Mouse (Mus musculus) cerebellum, adult 18-20 months (tissue): ENCODE data around the gene Rdh14.

Source experiments
- DNase-seq, 2 experiments: peaks; one replicate each; pipeline ENCODE4 v3.0.0; 2021

Gene Rdh14

DNA sequence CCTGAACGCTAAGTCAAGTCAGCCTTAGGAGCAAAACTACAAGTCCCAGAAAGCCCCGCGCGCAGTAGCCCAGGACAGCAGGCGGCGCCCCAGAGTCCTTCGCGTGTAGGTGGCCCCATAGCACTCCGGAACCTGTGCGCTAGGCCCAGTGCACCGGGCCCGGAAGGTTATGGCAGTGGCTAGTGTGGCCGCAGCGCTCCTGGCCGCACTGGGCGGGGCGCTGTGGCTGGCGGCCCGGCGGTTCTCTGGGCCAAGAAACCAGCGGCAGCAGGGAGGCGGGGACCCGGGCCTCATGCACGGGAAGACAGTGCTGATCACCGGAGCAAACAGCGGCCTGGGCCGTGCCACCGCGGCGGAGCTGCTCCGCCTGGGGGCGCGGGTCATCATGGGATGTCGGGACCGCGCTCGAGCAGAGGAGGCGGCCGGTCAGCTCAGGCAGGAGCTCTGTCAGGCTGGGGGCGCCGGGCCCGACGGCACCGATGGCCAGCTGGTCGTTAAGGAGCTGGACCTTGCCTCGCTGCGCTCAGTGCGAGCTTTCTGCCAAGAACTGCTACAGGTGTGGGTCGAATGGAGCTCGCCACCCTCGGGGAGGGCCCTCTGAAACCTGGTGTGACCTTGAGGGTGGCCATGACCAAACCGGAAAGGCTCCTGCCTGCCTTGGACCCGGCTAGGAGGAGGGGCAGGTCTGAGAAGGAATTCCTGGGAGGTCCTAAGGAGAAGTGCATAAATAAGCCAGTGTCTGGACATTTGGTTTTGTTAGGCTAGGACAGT, at the start of gene Rdh14:
Gene Rdh14 (plus strand): TSS at position 102 of the 771 bp plus-strand sequence.
- peak; percentile 97 to 98 for DNase-seq

DNA sequence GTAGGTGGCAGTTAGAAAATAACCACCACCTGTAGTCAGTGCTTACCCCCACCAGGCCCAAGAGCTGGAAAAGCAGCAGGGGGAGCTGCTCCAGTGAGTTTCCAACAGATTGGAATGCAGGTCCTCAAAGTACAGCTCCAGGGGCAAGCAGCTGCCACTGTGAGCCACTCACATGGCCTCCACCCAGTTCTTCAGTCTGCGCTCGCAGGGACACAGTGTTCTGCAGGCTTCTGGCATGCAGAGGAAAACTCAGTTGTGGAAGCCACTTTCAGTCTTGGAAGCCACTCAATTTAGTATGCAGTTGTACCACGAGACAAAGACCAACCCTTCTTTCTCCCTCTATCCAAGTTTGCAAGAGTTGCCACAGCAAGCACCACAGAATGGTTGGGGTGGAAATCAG, 39.9 kb upstream of the Rdh14 start:
- DNase-seq, result no peak

DNA sequence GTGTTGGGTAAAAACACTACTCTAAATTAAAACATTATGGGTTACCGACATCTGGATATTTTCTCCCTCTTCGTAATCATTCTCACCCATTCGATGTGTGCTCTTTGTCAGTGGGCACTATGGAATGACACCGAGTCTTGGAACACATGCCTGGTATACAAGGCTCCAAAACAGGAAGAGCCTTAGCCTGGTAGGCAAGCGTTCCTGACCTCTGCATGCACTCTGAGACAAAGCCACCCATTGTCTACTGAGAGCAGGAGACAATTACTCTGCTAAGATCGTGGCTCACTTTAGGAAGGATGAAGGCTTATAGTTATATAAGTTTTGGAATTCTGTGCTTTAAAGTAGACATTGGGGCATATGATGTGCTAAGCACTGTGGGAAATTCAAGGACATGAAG, 32.8 kb upstream of the Rdh14 start:
- no peak for DNase-seq

DNA sequence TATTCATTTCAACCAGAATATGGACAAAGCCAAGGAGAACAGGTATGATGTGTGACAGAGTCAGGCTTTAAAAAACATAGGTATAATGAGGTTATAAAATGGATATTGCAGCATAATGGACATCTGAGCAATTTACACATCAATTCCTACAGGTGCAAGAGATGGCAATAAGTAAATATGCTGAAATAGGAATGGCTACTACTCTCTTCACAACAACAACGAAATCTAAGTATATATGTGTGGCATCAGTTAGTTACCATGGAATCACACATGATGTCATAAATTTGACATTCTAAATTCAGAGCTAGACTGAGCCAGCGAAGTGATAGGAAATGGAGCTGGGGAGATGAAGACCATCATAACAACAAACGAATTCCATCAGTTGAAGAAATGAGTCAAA, 20.9 kb upstream of the Rdh14 start, which contains the start of gene Nt5c1b:
Gene Nt5c1b (plus strand): TSS at position 301 of the 400 bp plus-strand sequence.
- DNase-seq, result no peak

DNA sequence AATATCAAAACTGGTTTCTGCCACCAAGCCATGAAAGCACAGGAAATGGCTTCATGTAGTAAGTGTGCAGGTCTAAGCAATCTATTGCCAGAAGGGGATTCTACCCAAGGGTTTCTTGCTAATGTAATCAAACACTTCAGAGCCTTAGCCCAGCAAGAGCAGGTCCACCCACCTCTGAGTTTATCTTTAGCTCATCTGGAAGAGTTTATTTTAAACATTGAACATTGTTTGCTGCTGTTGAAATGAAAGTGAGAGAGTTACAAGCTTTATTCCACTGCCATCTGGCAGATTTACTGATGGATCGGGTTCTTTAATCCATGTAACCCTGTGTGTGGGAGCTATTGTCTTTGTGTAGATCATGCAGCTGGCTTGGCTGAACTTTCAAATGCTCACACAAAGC, 10.2 kb downstream of the Rdh14 start:
- DNase-seq, result no peak

DNA sequence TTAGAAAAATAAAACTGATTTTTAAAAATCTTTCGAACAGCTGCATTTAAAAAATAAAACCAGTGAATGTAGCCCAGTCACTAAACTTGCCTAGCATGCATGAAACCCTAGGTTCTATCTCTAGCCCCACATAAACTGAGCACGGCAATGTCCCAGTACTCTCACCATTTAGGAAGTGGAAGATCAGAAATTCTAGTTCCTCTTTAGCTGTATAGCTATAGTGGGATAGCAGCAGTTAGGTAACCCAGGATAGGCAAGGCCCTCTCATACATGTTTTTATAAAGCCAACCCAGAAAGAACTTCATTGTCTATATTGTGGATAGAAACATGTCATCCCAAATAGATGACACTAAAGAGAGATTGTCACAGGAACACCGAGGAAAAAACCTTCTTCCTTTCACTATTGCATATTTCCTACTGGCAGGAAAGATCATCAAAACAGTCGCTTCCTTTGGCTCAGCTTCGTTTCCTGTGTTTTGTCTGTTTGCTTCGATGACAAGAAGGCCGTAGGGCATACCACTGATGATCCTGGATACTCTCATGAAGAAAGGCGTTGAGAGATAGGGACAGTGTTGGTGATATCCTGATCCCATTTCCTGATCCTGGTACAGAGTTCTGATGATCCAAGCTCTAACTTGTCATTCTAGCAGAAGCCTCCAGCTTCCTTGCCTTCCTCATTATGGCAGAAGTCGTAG, 12.0 kb downstream of the Rdh14 start:
- no peak for DNase-seq

DNA sequence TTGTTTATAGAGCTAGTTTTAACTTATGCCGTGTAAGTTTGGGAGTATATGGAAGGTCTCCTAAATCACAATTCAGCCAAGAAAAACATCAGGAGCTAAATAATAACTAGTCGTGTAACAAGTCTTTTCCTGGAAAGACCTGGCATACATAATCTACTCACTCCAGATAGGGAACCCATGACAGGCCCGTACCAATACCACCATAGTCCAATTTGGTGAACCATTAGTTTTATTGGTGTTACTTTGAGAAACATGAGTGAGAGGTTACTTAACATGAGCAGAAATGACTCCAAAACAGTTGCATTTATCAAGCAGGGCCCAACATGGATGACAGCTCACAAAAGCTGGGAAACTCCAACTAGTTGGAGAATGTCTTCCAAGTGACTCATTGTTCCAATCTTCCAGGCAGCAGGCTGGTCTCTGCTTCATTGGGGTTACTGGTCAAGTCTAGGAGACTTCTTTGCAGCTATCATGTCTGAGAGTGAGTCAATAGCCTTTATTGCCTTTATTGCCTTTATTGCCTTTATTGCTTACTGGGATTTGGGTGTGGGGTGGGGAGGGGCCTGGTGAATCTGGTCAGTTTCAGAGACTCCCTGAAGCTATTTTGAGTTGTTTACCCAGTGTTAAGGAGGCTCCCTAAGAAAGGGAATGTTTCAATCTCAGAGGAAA, 20.1 kb downstream of the Rdh14 start:
- DNase-seq, result no peak

DNA sequence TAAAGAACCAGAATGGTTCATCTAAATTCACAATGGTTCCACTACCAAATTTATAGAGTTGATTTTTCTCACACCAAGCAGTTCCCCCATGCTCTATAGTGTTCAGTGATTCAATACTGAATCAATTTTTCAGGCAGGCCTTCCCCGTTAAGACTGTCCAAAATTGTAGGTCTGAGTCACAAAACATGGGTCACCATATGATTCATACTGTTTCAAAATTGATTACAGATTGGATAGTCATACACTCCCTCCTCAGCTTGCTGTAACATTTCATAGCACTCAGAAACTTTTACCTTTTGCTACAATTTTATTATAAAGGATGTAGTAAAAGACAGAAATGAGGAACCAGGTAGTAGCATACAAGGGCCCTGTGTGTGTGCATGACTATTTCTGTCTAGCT, 20.9 kb downstream of the Rdh14 start:
- no peak for DNase-seq

DNA sequence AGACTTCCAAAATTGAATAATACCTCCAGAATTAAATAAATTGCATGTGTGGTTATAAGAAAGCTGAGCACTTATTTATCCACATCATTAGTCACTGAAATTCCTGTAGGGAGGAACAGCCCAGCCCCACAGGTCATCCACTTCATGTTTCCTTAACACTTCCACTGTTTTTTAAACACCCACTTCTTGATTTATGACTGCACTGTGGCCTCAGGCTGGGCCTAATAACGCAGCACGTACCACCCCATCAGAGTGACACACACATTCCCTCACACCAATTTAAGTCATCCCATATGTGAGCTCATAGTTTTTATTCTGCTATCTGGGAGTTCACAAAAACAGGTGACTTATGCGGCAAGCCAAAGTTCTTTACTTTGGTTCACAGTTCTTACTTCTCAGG, 31.8 kb downstream of the Rdh14 start:
- no peak for DNase-seq

DNA sequence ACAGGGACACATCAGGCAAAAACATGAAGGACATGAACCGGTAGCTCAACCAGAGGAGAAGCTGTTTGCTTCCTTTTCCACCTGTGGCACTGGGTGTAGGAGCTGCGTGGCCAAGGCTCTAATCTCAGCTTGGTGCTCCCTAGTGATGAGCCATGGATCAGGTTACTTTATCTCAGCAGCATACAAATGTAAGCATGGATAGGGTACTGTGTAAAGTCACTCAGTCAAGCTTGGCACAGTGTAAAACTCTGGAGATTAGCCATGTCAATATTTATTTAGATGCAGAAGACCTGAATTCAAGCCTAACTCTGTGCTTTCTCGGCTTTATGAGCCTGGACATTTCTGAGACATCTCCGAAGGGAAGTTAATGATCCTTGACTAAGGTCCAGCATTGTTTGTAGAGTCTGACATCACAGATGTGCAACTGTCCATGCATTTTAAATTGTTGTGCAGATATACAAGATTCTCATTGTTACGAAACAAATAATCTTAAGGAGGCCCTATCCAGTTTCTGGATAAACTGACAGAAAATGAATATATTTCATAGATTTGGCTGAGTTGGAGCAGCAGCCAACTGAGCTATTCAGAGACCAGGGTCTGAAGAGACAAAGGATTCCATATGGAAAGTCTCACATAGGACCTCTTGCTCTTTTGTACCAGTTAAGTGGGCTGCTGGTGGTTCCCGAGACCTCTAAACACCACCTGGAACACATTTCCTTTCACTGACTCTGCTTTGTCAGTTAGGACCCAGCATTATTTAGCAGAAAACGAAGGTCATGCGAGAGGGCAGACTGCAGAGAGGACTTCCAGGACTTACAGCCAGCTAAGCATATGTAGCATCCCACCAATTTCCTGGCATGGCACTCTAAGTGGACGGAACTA, 35.7 kb downstream of the Rdh14 start:
- DNase-seq, result no peak

DNA sequence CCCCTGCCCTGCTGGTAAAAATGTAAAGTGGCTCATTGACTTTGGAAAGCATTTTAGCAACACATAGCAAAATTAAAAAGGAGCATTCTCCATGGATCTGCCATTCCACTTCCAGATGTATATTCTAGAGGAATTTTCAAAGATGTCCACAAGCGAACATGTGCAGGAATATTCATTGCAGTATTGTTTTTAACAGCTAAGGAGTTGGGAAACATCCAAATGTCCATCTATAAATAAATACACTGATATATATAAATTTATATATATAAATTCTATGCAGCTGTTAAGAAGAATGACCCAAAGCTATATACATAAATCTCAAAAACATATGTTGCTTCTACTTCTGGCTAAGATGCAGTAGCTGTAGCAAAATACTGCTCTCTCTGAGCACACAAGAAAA, 40.4 kb downstream of the Rdh14 start:
- no peak for DNase-seq

DNA sequence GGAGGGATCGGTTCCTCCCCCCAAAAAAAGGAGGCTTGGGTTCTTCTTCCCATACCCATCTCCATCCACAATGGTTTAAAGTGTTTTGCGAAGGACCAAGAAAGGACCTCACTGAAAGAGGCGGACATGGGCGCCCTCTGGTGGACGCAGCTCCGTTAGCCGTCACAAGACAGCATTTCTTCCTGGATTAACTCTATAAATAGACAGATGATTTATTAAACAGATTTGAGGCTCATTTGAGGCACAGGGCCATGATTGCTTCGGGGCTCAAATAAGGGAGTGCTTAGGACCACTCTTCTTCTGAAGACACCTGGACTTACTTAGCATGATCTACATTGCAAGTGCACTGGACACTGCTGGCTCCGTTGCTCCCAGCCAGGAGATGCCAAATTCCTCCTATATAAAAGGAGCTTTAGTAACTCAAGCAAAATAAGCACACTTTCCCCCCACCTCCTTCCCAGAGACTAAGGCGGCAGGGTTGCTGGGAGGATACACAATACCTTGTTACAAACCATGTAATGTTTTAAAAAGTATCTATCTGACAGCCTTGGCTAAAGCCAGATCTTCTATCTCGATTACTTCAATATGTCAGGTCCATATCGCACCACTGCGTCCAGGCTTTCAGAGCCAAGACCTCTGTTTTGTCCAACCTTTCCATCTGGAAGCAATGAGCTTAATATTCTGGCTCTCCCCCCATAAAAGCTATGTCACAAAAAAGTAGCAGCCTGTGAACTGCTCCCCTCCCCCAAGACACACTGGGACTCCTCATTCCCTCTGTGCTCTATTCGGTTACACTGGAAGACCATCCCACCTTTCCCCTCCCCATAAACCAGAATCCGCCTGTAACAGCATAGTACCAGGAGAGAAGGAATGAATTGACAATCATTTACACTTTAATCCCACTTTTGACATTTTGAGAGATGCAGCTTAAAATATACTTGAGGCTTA, 47.8 kb downstream of the Rdh14 start:
- DNase-seq, result peak; percentile 70 to 81

DNA sequence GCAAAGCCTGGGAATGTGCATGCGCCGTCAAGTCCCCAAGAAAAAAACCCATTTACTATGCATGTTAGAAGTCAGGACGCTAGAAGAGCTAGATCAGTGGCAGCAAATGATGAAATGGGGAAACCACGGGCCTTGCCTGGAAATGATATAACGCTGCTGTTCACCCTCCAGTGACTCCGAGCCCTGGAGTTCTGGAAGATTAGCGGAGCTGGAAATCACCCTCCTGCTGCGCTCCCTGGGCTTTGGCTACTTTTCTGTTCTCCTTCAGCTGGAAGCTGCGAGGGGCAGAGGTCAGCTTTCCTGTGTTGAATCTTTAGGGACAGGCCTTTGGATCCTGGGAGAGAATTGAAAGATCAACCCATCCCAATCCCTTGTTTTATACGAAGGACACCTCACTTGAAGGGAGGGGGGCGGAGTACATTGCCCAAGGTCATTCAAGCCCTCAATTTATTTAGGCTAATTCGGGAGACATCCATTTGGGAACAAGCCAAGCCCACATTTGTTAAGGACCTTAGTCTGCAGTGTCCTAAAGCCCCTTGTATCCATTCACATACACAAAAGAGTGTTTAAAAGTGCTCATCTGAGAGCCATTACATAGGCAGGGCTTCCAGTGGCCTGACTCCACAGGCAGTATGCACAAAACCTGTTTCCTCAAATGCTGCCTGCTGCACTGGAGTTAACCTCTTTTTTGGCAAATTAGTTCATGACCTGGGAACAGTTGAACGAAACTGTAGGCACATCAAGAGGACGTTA, 49.1 kb downstream of the Rdh14 start:
- DNase-seq, result no peak
